Mouse (Mus musculus): ENCODE measurements around the gene Glis2.
A peak's percentile ranks its signal among the peaks of the same experiment; 100 is the strongest.

Gene Glis2

GRCm38 (mm10) chr16:4640267-4641005 is 45.9 kb downstream of the Glis2 start:
- peak; percentile 76 for DNase-seq (ENCODE audit: low read depth)

GRCm38 (mm10) chr16:4641119-4641838 is 46.8 kb downstream of the Glis2 start:
- peak; percentile 54 for DNase-seq (ENCODE audit: low read depth)

- DNase-seq (ENCODE audit: low read depth), result peak; percentile 95
Observed at GRCm38 (mm10) chr16:4642190-4642589, 47.7 kb downstream of the Glis2 start.

- DNase-seq (ENCODE audit: low read depth), result peak; percentile 48
Observed at GRCm38 (mm10) chr16:4642937-4643336, 48.4 kb downstream of the Glis2 start.

- peak; percentile 97 for DNase-seq (ENCODE audit: low read depth)
Observed at GRCm38 (mm10) chr16:4643670-4644419, 49.3 kb downstream of the Glis2 start.

GRCm38 (mm10) chr16:4645867-4646266 is 51.4 kb downstream of the Glis2 start:
- DNase-seq (ENCODE audit: low read depth), result no peak

- no peak for DNase-seq (ENCODE audit: low read depth)
Observed at GRCm38 (mm10) chr16:4646831-4647230, 52.3 kb downstream of the Glis2 start.

- peak; percentile 87 for DNase-seq (ENCODE audit: low read depth)
Observed at GRCm38 (mm10) chr16:4647651-4648141, 53.2 kb downstream of the Glis2 start.

GRCm38 (mm10) chr16:4648416-4649023 is 54.0 kb downstream of the Glis2 start:
- no peak for DNase-seq (ENCODE audit: low read depth)

GRCm38 (mm10) chr16:4649211-4649610 is 54.7 kb downstream of the Glis2 start:
- no peak for DNase-seq (ENCODE audit: low read depth)

- DNase-seq (ENCODE audit: low read depth), result no peak
Observed at GRCm38 (mm10) chr16:4649692-4650091, 55.2 kb downstream of the Glis2 start.

GRCm38 (mm10) chr16:4650161-4650560 is 55.6 kb downstream of the Glis2 start:
- peak; percentile 32 for DNase-seq (ENCODE audit: low read depth)

GRCm38 (mm10) chr16:4651081-4651480 is 56.6 kb downstream of the Glis2 start:
- no peak for DNase-seq (ENCODE audit: low read depth)

GRCm38 (mm10) chr16:4651624-4652023 is 57.1 kb downstream of the Glis2 start:
- peak; percentile 86 for DNase-seq (ENCODE audit: low read depth)

- DNase-seq (ENCODE audit: low read depth), result peak; percentile 60
Observed at GRCm38 (mm10) chr16:4652707-4653416, 58.3 kb downstream of the Glis2 start.

GRCm38 (mm10) chr16:4654706-4655105 is 60.2 kb downstream of the Glis2 start:
- no peak for DNase-seq (ENCODE audit: low read depth)

GRCm38 (mm10) chr16:4655251-4655734 is 60.8 kb downstream of the Glis2 start:
- DNase-seq (ENCODE audit: low read depth), result peak; percentile 49

GRCm38 (mm10) chr16:4655764-4656570 is 61.5 kb downstream of the Glis2 start:
- DNase-seq (ENCODE audit: low read depth), result peak; percentile 64

GRCm38 (mm10) chr16:4656571-4657081 is 62.1 kb downstream of the Glis2 start:
- DNase-seq (ENCODE audit: low read depth), result no peak

GRCm38 (mm10) chr16:4658781-4659245 is 64.3 kb downstream of the Glis2 start:
- peak; percentile 95 for DNase-seq (ENCODE audit: low read depth)
